Mouse (Mus musculus): ENCODE measurements at regions not wholly inside any gene's neighbourhood (a gene's known extent, or its start where the extent isn't known, plus 50 kb on each side); places are given as distances from the start of the nearest gene placed in this dataset.

DNA sequence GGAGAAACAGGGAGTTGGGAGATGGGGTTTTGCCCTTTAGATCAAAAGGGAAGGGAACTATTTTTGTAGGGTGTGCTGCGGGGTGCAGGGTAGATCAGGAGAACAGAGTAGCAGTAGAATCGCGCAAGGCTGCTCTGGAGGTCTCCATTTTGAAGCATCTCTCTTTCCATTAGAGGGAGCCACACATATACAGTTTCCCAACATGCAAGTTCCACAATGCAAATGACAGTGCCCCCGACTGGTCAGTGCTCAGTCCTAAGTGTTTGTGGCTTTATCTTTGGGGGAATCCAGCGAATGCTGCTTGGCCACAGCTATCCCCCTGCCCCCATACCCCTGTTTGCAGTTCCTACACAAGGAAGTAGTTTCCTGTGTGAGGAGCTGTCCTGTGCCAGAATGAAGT is 155.6 kb upstream of the Tgfbr2 start:
- no peak for TF ChIP-seq CTCF (IDR thresholded peaks at IDR 0.05; ENCODE audit: borderline replicate concordance, extremely low read depth, insufficient read depth, insufficient read length)
- no peak for TF ChIP-seq POLR2A (IDR thresholded peaks at IDR 0.05; ENCODE audit: borderline replicate concordance, extremely low read depth, insufficient read depth, insufficient read length, poor library complexity, severe bottlenecking)

Measured in brain, embryonic 14.5 days (tissue).